Mouse (Mus musculus) liver, embryonic 16.5 days (tissue): ENCODE measurements around the gene Adcyap1r1. TPM values are rescaled to one million over a fixed set of nuclear protein-coding genes. Genes with fewer than 3 reads are reported as not detected.

Experiments used
- ATAC-seq: fragments of 200-750 bp; cut with Nextera tagmentation; 2 replicates; pipeline ENCODE4 v1.8.0; 2017; ENCODE audit warnings: low read depth, mild to moderate bottlenecking, moderate number of reproducible peaks, moderate library complexity
- H3K27ac ChIP-seq: fragments of 300-500 bp; sonication (generic); 2 replicates; pipeline ENCODE4 v1.5.1; 2014; ENCODE audit warnings: mild to moderate bottlenecking, low read length
- H3K27me3 ChIP-seq: fragments of 300-500 bp; sonication (generic); 2 replicates; pipeline ENCODE4 v1.6.1; 2014; ENCODE audit warnings: low read depth, low read length, mixed read lengths; ENCODE audit not compliant: control insufficient read depth, insufficient read depth
- H3K36me3 ChIP-seq: fragments of 300-500 bp; sonication (generic); 2 replicates; pipeline ENCODE4 v1.6.1; 2014; ENCODE audit warnings: mild to moderate bottlenecking; ENCODE audit not compliant: control insufficient read depth, insufficient read depth
- H3K4me1 ChIP-seq: fragments of 300-500 bp; sonication (generic); 2 replicates; pipeline ENCODE4 v1.6.1; 2014; ENCODE audit warnings: low read depth, low read length, mixed read lengths; ENCODE audit not compliant: control insufficient read depth
- H3K4me2 ChIP-seq: fragments of 300-500 bp; sonication (generic); 2 replicates; pipeline ENCODE4 v1.6.1; 2014; ENCODE audit warnings: low read depth, low read length, mixed read lengths
- H3K4me3 ChIP-seq: fragments of 300-500 bp; sonication (generic); 2 replicates; pipeline ENCODE4 v1.5.1; 2014; ENCODE audit warnings: low read depth, mild to moderate bottlenecking, low read length
- H3K9ac ChIP-seq: fragments of 300-500 bp; sonication (generic); 2 replicates; pipeline ENCODE4 v1.6.1; 2014; ENCODE audit warnings: low read depth, low read length
- H3K9me3 ChIP-seq: fragments of 300-500 bp; sonication (generic); replicated peaks from 2 replicates; pipeline ENCODE4 v1.6.1; 2016; ENCODE audit warnings: low read length; ENCODE audit not compliant: control insufficient read depth
- WGBS: fragments of 180-500 bp; shearing (Covaris S2); extraction: QIAGEN DNeasy Blood & Tissue Kit; methylation state at CpG from one replicate; pipeline ENCODE4 v1.1.7; 2014; ENCODE audit not compliant: insufficient replicate concordance; 5-methylcytosine and 5-hydroxymethylcytosine counted together
- polyA plus RNA-seq: library from polyadenylated mRNA; unstranded; fragments of >200 nt; fragmentation: Nextera tagmentation; extraction: Ambion mirVana; gene quantifications from 2 replicates; pipeline ENCODE4 v1.2.1, GENCODE M21; 2015

The Adcyap1r1 gene
- polyA plus RNA-seq, 1 experiment from 2014 or later, result 0.09 TPM

DNA sequence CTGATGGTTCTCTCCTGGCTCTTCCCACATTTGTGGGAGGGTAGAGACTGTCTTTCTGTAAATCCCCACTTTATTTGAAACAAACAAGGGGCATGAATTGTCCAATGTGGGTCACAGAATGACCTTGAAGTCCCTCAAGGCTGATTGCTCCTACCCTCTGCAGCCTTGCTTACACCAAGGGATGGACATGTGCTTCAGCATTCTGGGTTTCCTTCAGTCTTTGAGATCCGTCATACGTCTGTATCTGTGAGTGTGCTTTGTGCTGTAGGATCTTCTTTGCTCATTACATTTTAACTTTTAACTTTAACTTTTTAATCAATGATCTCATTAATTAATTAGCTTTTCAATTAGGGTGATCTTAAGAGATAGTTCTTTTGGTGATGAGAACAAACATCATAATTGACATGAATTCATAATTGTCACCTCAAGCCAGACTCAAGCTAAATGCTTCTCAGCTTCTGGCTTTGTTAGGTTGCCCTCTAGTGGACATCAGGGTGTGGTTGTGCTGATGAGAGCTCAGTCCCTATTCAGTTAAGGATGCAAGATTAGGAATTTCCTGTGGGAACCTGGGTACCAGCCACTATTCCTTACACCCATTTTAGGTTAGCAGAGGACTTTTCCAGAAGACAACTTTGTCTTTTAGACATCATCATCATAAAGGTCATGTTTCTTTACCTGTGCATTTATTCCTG, 53.2 kb downstream of the Adcyap1r1 start:
- 77% methylated on average over 2 of the region's 2 CpGs for WGBS
- Histone ChIP-seq H3K27me3 (no peaks in the 10 kb centered on the region), H3K9ac (no peak overlapping the region), H3K4me2 (no peak overlapping the region), H3K4me3 (no peak overlapping the region), H3K36me3 (no peaks in the 10 kb centered on the region), H3K27ac (no peak overlapping the region), H3K9me3 (no peaks in the 10 kb centered on the region), H3K4me1 (no peaks in the 10 kb centered on the region)
- no peak for ATAC-seq

DNA sequence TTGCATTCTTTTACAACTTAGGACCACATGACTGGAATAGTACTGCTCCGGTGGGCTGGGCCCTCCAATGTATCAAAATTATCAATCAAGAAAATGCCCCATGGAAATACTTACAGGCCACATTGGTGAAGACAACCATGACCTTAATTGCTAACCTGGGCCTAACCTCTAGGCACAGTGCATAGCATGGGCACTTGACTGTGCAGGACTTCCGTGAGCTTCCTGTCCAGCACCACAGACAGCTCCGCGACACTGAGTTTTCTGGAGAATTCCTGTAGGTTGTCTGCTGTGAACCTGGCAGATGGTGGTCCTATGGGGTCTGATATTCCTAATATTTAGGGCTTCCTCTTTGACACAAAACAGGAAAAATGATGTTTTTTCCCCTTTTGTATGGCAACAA, 54.7 kb downstream of the Adcyap1r1 start:
- H3K4me3 ChIP-seq, result no peak overlapping the region
- 61% methylated on average over 4 of the region's 4 CpGs for WGBS
- ATAC-seq, result no peak

DNA sequence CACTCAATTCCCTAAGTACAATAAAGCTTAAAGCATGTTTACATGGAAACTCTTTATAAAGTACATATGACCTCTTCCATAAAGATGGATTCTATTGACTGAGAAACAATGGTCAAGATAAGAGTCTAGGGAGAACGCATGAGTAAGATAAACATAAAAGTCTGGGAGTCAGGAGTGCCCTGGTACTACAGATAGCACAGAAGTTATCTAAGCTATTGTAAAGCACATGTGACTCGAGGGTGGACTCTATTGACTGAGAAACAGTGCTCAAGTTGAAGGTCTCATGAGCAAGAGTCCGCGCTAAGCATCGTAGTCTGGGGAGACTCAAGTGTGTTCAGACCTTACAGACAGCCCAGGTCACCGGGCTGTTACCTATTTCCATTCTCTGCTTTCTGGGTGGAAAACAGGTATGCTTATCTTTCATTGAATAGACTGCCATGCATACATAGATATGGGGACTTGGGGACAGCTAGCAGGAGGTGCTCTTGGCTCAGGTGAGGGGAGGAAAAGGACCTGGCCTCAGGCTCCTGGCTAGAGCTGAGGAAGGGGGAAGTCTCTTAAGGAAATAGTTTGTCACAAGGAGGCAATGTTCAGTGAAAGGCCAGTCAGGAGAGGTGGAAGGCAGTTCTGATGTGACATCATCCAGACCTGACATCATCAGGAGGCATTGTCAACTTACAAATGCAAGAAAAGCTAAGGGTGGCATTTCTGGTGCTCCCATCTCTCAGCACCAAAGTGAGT, 57.5 kb downstream of the Adcyap1r1 start:
- 43% methylated on average over 6 of the region's 6 CpGs for WGBS
- no peak overlapping the region for H3K4me2 ChIP-seq
- H3K9me3 ChIP-seq, result no peaks in the 10 kb centered on the region
- ATAC-seq, result no peak
- H3K27ac ChIP-seq, result no peak overlapping the region
- no peaks in the 10 kb centered on the region for H3K36me3 ChIP-seq
- no peaks in the 10 kb centered on the region for H3K27me3 ChIP-seq
- no peak overlapping the region for H3K4me3 ChIP-seq
- H3K4me1 ChIP-seq, result no peaks in the 10 kb centered on the region
- H3K9ac ChIP-seq, result no peak overlapping the region

More for the DNA sequence above, 54.7 kb downstream of the Adcyap1r1 start:
- Histone ChIP-seq H3K27ac (no peak overlapping the region), H3K27me3 (no peaks in the 10 kb centered on the region), H3K9ac (no peak overlapping the region), H3K4me1 (no peaks in the 10 kb centered on the region), H3K9me3 (no peaks in the 10 kb centered on the region), H3K4me2 (no peak overlapping the region), H3K36me3 (no peaks in the 10 kb centered on the region)

GRCm38 (mm10) chr6:55511212-55512065, 59.7 kb downstream of the Adcyap1r1 start:
- Histone ChIP-seq H3K4me1 (no peaks in the 10 kb centered on the region), H3K9me3 (no peaks in the 10 kb centered on the region), H3K9ac (no peak overlapping the region), H3K27me3 (no peaks in the 10 kb centered on the region), H3K27ac (no peak overlapping the region), H3K4me2 (no peak overlapping the region), H3K36me3 (no peaks in the 10 kb centered on the region), H3K4me3 (no peak overlapping the region)
- ATAC-seq, result no peak
- WGBS, result 26% methylated on average over 12 of the region's 12 CpGs

DNA sequence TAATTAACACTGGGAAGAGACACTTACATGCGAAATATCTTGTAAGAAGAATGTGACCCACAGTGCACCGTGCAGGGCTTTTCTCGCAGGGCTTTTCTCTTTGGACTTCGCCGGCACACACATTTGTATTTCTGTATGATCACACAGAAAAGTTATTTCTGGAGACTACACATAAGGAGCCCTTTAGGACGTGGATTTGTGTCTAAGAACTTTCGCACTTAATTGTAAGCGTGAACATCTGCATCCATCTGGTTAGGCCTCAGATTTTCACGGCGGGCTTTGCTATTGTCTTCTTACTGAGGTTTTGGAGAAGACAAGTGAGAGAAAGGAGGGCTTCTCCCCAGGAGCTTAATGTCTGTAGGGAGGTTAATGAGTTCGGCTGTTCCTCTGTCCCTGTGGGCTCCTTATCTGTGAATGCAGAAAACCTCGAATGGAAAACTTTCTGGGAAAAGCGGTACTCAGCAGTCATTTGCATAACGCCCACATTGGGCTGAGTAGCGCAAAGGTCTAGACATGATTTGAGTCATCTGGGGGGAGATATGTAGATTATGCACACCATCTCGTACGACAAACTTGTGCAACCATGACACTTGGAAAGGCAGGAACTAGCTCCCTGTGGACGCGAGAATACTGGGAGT, 60.4 kb downstream of the Adcyap1r1 start:
- WGBS, result 43% methylated on average over 19 of the region's 19 CpGs
- Histone ChIP-seq H3K27me3 (no peaks in the 10 kb centered on the region), H3K4me1 (no peaks in the 10 kb centered on the region), H3K9me3 (no peaks in the 10 kb centered on the region), H3K9ac (no peak overlapping the region), H3K36me3 (no peaks in the 10 kb centered on the region), H3K27ac (no peak overlapping the region), H3K4me2 (no peak overlapping the region), H3K4me3 (no peak overlapping the region)
- no peak for ATAC-seq

- 54% methylated on average over 5 of the region's 5 CpGs for WGBS
- Histone ChIP-seq H3K4me3 (no peak overlapping the region), H3K9me3 (no peaks in the 10 kb centered on the region)
Measured at GRCm38 (mm10) chr6:55513477-55513876, 61.7 kb downstream of the Adcyap1r1 start.

GRCm38 (mm10) chr6:55519605-55520201, 67.9 kb downstream of the Adcyap1r1 start:
- no peak overlapping the region for H3K4me2 ChIP-seq
- no peak for ATAC-seq
- WGBS, result 12% methylated on average over 11 of the region's 11 CpGs
- no peak overlapping the region for H3K27ac ChIP-seq
- no peak overlapping the region for H3K4me3 ChIP-seq
- H3K4me1 ChIP-seq, result no peaks in the 10 kb centered on the region
- H3K9ac ChIP-seq, result no peak overlapping the region
- no peaks in the 10 kb centered on the region for H3K9me3 ChIP-seq
- no peaks in the 10 kb centered on the region for H3K27me3 ChIP-seq
- no peaks in the 10 kb centered on the region for H3K36me3 ChIP-seq

More at GRCm38 (mm10) chr6:55513477-55513876, 61.7 kb downstream of the Adcyap1r1 start:
- no peaks in the 10 kb centered on the region for H3K4me1 ChIP-seq
- no peaks in the 10 kb centered on the region for H3K36me3 ChIP-seq
- H3K27me3 ChIP-seq, result no peaks in the 10 kb centered on the region
- no peak overlapping the region for H3K9ac ChIP-seq
- ATAC-seq, result no peak
- no peak overlapping the region for H3K4me2 ChIP-seq
- no peak overlapping the region for H3K27ac ChIP-seq

DNA sequence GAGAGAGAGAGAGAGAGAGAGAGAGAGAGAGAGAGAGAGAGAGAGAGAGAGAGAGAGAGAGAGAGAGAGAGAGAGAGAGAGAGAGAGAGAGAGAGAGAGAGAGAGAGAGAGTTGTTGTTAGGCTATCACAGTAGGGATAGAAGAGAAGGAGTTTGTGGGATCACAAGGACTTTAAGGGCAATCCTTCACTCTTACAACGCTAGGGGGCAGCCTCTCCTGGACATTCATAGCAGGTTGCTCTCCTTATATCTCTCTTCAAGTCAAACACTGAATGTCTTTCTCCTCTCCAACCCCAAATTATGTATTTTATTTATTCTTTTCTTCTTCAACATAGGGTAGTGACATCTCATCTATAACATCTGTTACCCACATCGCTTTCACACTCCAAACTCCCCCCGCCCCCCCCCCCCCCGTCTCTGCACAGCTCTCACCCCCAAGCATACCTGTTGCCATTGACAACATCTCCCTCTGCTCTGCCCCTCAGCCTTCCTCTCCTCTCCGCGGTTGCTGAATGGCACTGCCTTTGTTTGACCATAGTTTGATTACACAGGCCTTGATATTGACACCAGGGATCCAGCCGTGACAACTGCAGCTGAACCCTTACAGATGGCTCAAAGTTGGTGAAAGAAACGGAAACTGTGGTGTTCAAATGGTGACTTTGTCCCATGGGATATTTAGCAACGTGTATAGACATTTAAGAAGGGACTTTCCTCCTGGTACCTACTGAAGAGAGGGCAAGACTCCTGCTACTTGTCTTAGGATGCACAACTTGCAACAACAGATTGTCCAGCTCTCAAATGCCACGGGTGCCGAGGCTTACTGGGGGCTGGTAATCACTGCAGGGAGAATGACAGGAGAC, 68.7 kb downstream of the Adcyap1r1 start:
- Histone ChIP-seq H3K9ac (no peak overlapping the region), H3K4me3 (no peak overlapping the region), H3K27me3 (no peaks in the 10 kb centered on the region), H3K27ac (no peak overlapping the region), H3K36me3 (no peaks in the 10 kb centered on the region), H3K9me3 (no peaks in the 10 kb centered on the region), H3K4me2 (no peak overlapping the region), H3K4me1 (no peaks in the 10 kb centered on the region)
- 41% methylated on average over 11 of the region's 11 CpGs for WGBS
- no peak for ATAC-seq
